Mouse (Mus musculus): ENCODE data around the gene Clcn6. TPM values are rescaled to one million over a fixed set of nuclear protein-coding genes. Genes with fewer than 3 reads are reported as not detected.

The Clcn6 gene
- total RNA-seq, 2 experiments from 2014 or later, result 4.7 to 5.0 TPM

DNA sequence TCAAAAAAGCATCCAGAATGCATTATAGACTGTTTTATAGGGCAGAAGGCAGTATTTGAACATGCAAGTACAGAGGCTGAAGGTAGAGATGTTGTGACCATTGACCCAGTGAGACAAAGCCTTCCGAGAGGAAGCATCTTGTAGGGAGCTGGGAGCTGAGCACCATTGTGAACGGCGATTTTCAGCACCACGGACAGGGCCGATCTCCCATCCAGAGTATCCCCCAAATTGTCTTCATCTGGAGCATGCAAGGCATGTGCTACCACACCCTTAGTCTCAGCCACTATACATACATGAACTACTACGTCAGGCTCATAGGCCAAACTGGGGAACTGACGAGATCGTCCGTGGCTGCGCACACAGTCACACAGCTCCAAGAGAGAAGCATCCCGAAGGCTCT is 81.5 kb downstream of the Clcn6 start:
- intact Hi-C loops (cut with DNase I), result no loop called here
- no peak for DNase-seq
- no peak for TF ChIP-seq CTCF (IDR thresholded peaks at IDR 0.05)
- H3K4me3 ChIP-seq, result no peak overlapping the region
- H3K27ac ChIP-seq, result no peak overlapping the region

Other genes with a start within 250 kb of the Clcn6 start
- 1 to 10 TPM; 1.1 TPM for gene Zfp984, start 229.0 kb downstream of the Clcn6 start, total RNA-seq (2021)
- gene Zfp933, start 190.5 kb downstream of the Clcn6 start, total RNA-seq (2021), result 1 to 10 TPM; 8.6 to 9.5 TPM
- gene Miip, start 170.0 kb downstream of the Clcn6 start, total RNA-seq (2021), result 1 to 10 TPM; 5.1 to 5.5 TPM
- 1 to 10 TPM; 7.3 to 7.7 TPM for gene Fv1, start 169.8 kb downstream of the Clcn6 start, total RNA-seq (2021)
- gene Mfn2, start 134.1 kb downstream of the Clcn6 start, total RNA-seq (2021), result 100 to 1,000 TPM; 416 to 452 TPM
- 10 to 100 TPM; 17.1 to 25.9 TPM for gene Plod1, start 102.1 kb downstream of the Clcn6 start, total RNA-seq (2021)
- 10 to 100 TPM; 17.0 to 21.5 TPM for gene 2510039O18Rik, start 97.9 kb downstream of the Clcn6 start, total RNA-seq (2021)
- gene Nppb, start 53.0 kb downstream of the Clcn6 start, total RNA-seq (2021), result not detected
- gene Nppa, start 38.1 kb downstream of the Clcn6 start, total RNA-seq (2021), result not detected
- gene Mthfr, start 256 bp upstream of the Clcn6 start, total RNA-seq (2021), result 10 to 100 TPM in 1 of 2 experiments, 1 to 10 TPM in 1; 6.9 to 14.2 TPM
- gene Agtrap, start 49.2 kb upstream of the Clcn6 start, total RNA-seq (2021), result 10 to 100 TPM in 1 of 2 experiments, 1 to 10 TPM in 1; 9.8 to 12.6 TPM
- gene Mad2l2, start 91.6 kb upstream of the Clcn6 start, total RNA-seq (2021), result 10 to 100 TPM; 10.3 to 18.0 TPM
- under 1 TPM in 1 of 2 experiments, not detected in 1; 0.03 TPM for gene Draxin, start 91.9 kb upstream of the Clcn6 start, total RNA-seq (2021)
- 10 to 100 TPM; 36.8 to 46.4 TPM for gene Fbxo6, start 113.3 kb upstream of the Clcn6 start, total RNA-seq (2021)
- gene Fbxo44, start 121.7 kb upstream of the Clcn6 start, total RNA-seq (2021), result 1 to 10 TPM; 7.5 to 9.7 TPM
- gene Fbxo2, start 121.8 kb upstream of the Clcn6 start, total RNA-seq (2021), result under 1 TPM in 1 of 2 experiments, not detected in 1; 0.43 TPM
- not detected for gene Disp3, start 249.1 kb upstream of the Clcn6 start, total RNA-seq (2021)

Measured in gastrocnemius, adult 2 months (tissue).